Mouse (Mus musculus): ENCODE results near the gene Zhx3. TPM values are rescaled to one million over a fixed set of nuclear protein-coding genes. Genes with fewer than 3 reads are reported as not detected.

The Zhx3 gene
- polyA plus RNA-seq, 1 experiment from 2014 or later, result 5.9 TPM

DNA sequence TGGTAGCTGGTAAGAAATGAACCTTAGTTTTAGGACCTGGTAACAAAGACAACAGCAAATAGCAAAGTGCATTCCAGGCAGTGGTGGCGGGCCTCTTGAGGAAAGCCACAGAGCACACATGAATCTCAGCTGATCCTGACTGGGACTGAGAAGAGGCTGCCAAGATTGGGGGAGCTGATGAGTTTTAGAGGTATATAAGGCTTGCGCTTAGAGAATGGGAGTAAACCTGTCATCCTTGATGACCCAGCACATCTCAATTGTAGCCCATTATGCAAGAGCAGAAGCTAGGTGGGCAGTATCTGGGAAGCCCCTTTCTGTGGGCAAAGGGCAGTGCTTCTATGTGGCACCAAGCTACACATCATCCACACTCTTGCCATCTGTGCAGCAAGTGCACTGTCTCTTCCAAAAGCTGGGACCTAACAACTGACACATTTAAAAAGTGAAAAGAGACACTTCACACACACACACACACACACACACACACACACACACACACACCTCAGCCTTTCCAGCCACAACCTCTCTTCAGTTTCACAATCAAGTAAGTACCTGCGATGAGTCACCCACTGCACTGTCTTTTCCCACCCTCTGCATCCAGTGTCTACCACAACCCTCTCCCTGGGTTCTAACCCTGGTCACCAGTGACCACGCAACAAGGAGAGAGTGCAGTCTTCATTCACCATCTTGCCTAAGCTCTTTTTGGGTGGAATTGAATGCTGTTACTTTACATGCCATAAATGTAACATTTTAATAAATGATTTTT lies 149.0 kb downstream of the Zhx3 start:
- H3K9me3 ChIP-seq (ENCODE audit: control insufficient read depth, low read length), result no peaks in the 10 kb centered on the region
- no peak overlapping the region for H3K27ac ChIP-seq (ENCODE audit: low read length)
- H3K4me2 ChIP-seq (ENCODE audit: low read depth, low read length), result no peak overlapping the region
- ATAC-seq, result no peak
- H3K36me3 ChIP-seq (ENCODE audit: control insufficient read depth, insufficient read depth, low read length), result peaks cover 18% of the 10 kb centered on the region
- WGBS, result 97% methylated on average over 4 of the region's 4 CpGs
- no peak overlapping the region for H3K9ac ChIP-seq (ENCODE audit: low read depth, low read length)
- no peaks in the 10 kb centered on the region for H3K4me1 ChIP-seq (ENCODE audit: control insufficient read depth, insufficient read depth, low read length)
- no peak overlapping the region for H3K4me3 ChIP-seq (ENCODE audit: low read length)
- no peaks in the 10 kb centered on the region for H3K27me3 ChIP-seq (replicated peaks; ENCODE audit: control insufficient read depth, insufficient read depth, low read length)

DNA sequence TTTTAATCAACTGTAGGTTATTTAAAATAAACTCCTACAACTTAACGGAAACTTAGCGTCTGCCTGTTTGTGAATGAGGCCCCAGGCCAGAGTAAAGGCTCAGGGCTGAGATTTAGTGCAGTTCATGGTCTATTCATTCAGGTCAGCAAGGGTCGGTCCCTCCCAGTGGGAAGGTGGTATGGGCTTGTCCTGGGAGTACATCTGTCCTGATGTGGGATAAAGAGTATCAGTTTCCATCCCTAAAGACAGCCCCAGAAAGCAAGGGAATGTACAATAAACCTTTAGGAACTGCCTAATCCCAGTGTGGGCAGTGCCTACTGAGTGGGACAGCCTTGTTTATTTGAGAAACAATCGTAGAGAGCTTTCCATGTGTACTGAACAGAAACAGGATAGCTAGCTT lies 150.1 kb downstream of the Zhx3 start:
- ATAC-seq, result no peak

DNA sequence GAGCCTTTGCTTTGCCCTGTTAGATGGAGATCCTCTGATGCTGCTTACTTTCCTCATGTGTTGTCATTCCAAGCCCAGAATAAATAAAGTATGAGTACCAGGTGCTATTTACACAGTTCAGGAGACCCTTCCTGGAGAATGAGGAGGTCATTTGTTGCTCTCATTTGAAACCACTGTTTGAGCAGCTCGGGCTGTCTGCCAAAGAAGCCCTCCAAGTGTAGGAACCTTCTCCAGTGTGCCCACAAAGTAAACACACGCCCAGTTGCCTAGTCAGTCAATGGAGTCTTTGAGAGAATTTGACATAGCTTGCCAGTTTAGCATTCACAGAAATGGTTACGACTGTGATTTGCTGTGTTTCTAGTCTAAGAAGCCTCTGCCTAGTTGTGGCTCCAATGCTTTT lies 154.0 kb downstream of the Zhx3 start:
- Histone ChIP-seq H3K4me3 (ENCODE audit: low read length) (no peak overlapping the region), H3K27me3 (replicated peaks; ENCODE audit: control insufficient read depth, insufficient read depth, low read length) (no peaks in the 10 kb centered on the region), H3K36me3 (ENCODE audit: control insufficient read depth, insufficient read depth, low read length) (peaks cover 41% of the 10 kb centered on the region), H3K4me2 (ENCODE audit: low read depth, low read length) (no peak overlapping the region), H3K27ac (ENCODE audit: low read length) (no peak overlapping the region), H3K9me3 (ENCODE audit: control insufficient read depth, low read length) (no peaks in the 10 kb centered on the region), H3K9ac (ENCODE audit: low read depth, low read length) (no peak overlapping the region), H3K4me1 (ENCODE audit: control insufficient read depth, insufficient read depth, low read length) (no peaks in the 10 kb centered on the region)
- 79% methylated on average over 3 of the region's 3 CpGs for WGBS
- ATAC-seq, result no peak

More for the DNA sequence above, 150.1 kb downstream of the Zhx3 start:
- Histone ChIP-seq H3K9me3 (ENCODE audit: control insufficient read depth, low read length) (no peaks in the 10 kb centered on the region), H3K27ac (ENCODE audit: low read length) (no peak overlapping the region), H3K36me3 (ENCODE audit: control insufficient read depth, insufficient read depth, low read length) (peaks cover 25% of the 10 kb centered on the region), H3K4me1 (ENCODE audit: control insufficient read depth, insufficient read depth, low read length) (no peaks in the 10 kb centered on the region), H3K27me3 (replicated peaks; ENCODE audit: control insufficient read depth, insufficient read depth, low read length) (no peaks in the 10 kb centered on the region), H3K9ac (ENCODE audit: low read depth, low read length) (no peak overlapping the region), H3K4me2 (ENCODE audit: low read depth, low read length) (no peak overlapping the region), H3K4me3 (ENCODE audit: low read length) (no peak overlapping the region)
- 76% methylated on average over 4 of the region's 4 CpGs for WGBS

DNA sequence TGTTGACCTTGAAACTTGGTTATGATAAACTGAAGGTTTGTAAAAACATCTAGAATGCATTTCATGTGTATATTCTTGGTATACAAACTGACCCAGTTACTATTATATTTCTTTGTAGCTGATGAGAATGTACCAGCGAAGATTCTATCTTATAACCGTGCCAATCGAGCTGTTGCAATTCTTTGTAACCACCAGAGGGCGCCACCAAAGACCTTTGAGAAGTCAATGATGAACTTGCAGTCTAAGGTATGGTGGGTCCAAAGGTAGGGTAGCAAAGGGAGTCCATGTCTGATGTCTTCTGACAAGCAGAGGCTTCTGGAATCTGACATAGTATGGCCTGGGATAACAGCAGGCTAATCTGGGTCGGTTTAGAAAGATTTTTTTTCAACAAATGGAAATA lies 155.5 kb downstream of the Zhx3 start:
- Histone ChIP-seq H3K4me3 (ENCODE audit: low read length) (no peak overlapping the region), H3K36me3 (ENCODE audit: control insufficient read depth, insufficient read depth, low read length) (peaks cover 34% of the 10 kb centered on the region), H3K27ac (ENCODE audit: low read length) (no peak overlapping the region), H3K4me1 (ENCODE audit: control insufficient read depth, insufficient read depth, low read length) (no peaks in the 10 kb centered on the region), H3K4me2 (ENCODE audit: low read depth, low read length) (no peak overlapping the region), H3K27me3 (replicated peaks; ENCODE audit: control insufficient read depth, insufficient read depth, low read length) (no peaks in the 10 kb centered on the region), H3K9ac (ENCODE audit: low read depth, low read length) (no peak overlapping the region), H3K9me3 (ENCODE audit: control insufficient read depth, low read length) (no peaks in the 10 kb centered on the region)
- no peak for ATAC-seq
- 79% methylated on average over 5 of the region's 5 CpGs for WGBS

DNA sequence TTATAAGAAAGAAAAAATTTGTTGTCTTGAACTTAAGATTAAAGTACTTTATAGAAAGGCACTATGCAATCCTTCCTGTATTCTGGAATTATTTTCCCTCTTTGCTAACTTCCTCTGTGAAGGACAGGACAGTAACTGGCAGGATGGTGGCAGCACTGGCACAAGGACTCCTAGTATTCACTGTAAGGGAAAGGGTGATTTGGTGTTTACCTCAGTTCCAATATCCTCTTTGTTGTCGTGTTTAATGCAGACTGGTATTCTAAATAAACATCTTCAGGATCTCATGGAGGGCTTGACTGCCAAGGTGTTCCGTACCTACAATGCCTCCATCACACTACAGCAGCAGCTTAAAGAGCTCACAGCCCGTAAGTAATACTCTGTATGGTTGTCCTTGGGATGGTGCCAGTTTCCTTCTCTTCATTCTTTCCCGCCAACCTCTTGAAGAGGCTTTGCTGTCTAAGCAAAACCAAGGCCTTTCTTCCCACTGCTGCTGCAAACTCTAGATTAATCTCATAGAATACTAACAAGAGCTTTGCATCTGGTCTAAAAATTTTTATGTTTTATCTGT lies 157.3 kb downstream of the Zhx3 start:
- H3K4me1 ChIP-seq (ENCODE audit: control insufficient read depth, insufficient read depth, low read length), result no peaks in the 10 kb centered on the region
- no peak overlapping the region for H3K4me2 ChIP-seq (ENCODE audit: low read depth, low read length)
- no peak overlapping the region for H3K4me3 ChIP-seq (ENCODE audit: low read length)
- H3K27ac ChIP-seq (ENCODE audit: low read length), result no peak overlapping the region
- 77% methylated on average over 4 of the region's 4 CpGs for WGBS
- H3K9ac ChIP-seq (ENCODE audit: low read depth, low read length), result no peak overlapping the region
- H3K9me3 ChIP-seq (ENCODE audit: control insufficient read depth, low read length), result no peaks in the 10 kb centered on the region
- H3K27me3 ChIP-seq (replicated peaks; ENCODE audit: control insufficient read depth, insufficient read depth, low read length), result no peaks in the 10 kb centered on the region
- peaks cover 32% of the 10 kb centered on the region for H3K36me3 ChIP-seq (ENCODE audit: control insufficient read depth, insufficient read depth, low read length)
- no peak for ATAC-seq

GRCm38 (mm10) chr2:160707673-160708072 lies 165.1 kb downstream of the Zhx3 start:
- no peak for ATAC-seq
- Histone ChIP-seq H3K9ac (ENCODE audit: low read depth, low read length) (no peak overlapping the region), H3K4me3 (ENCODE audit: low read length) (no peak overlapping the region), H3K4me1 (ENCODE audit: control insufficient read depth, insufficient read depth, low read length) (no peaks in the 10 kb centered on the region), H3K9me3 (ENCODE audit: control insufficient read depth, low read length) (no peaks in the 10 kb centered on the region), H3K36me3 (ENCODE audit: control insufficient read depth, insufficient read depth, low read length) (peaks cover 13% of the 10 kb centered on the region; the same call in 1 of the 2 replicates), H3K27ac (ENCODE audit: low read length) (no peak overlapping the region), H3K27me3 (replicated peaks; ENCODE audit: control insufficient read depth, insufficient read depth, low read length) (no peaks in the 10 kb centered on the region), H3K4me2 (ENCODE audit: low read depth, low read length) (no peak overlapping the region)
- WGBS, result 94% methylated on average over 3 of the region's 3 CpGs

- Histone ChIP-seq H3K4me3 (ENCODE audit: low read length) (no peak overlapping the region), H3K27ac (ENCODE audit: low read length) (no peak overlapping the region), H3K9ac (ENCODE audit: low read depth, low read length) (no peak overlapping the region), H3K4me1 (ENCODE audit: control insufficient read depth, insufficient read depth, low read length) (no peaks in the 10 kb centered on the region), H3K9me3 (ENCODE audit: control insufficient read depth, low read length) (no peaks in the 10 kb centered on the region), H3K27me3 (replicated peaks; ENCODE audit: control insufficient read depth, insufficient read depth, low read length) (no peaks in the 10 kb centered on the region), H3K4me2 (ENCODE audit: low read depth, low read length) (no peak overlapping the region), H3K36me3 (ENCODE audit: control insufficient read depth, insufficient read depth, low read length) (peaks cover 13% of the 10 kb centered on the region; the same call in 1 of the 2 replicates)
- no peak for ATAC-seq
These were observed 170.0 kb downstream of the Zhx3 start for GRCm38 (mm10) chr2:160702824-160703223.

DNA sequence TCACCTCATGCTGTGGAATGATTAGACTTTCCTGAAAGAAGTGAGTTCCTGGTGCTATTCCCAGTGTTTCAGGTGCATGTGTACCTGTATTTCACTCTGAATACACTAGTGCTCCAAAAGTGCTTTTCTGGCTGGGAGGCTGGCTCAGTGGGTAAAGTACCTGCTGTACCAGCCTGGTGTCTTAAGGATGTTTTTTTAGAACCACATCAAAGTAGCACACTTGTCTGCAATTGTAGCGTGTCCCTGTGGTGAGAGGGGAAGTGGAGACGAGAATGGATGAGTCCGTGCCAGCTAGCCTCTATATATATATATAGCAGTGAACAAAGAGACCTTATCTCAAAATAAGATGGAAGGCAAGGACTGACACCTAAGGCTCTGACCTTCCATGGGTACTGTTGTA lies 171.2 kb downstream of the Zhx3 start:
- Histone ChIP-seq H3K27me3 (replicated peaks; ENCODE audit: control insufficient read depth, insufficient read depth, low read length) (no peaks in the 10 kb centered on the region), H3K9ac (ENCODE audit: low read depth, low read length) (no peak overlapping the region), H3K4me1 (ENCODE audit: control insufficient read depth, insufficient read depth, low read length) (no peaks in the 10 kb centered on the region), H3K9me3 (ENCODE audit: control insufficient read depth, low read length) (no peaks in the 10 kb centered on the region), H3K27ac (ENCODE audit: low read length) (no peak overlapping the region), H3K4me2 (ENCODE audit: low read depth, low read length) (no peak overlapping the region), H3K36me3 (ENCODE audit: control insufficient read depth, insufficient read depth, low read length) (peaks cover 11% of the 10 kb centered on the region; the same call in 1 of the 2 replicates), H3K4me3 (ENCODE audit: low read length) (no peak overlapping the region)
- WGBS, result 90% methylated on average over 3 of the region's 3 CpGs
- ATAC-seq, result no peak

- no peak overlapping the region for H3K4me3 ChIP-seq (ENCODE audit: low read length)
- H3K36me3 ChIP-seq (ENCODE audit: control insufficient read depth, insufficient read depth, low read length), result peaks cover 10% of the 10 kb centered on the region; the same call in 1 of the 2 replicates
- no peak overlapping the region for H3K9ac ChIP-seq (ENCODE audit: low read depth, low read length)
- peak overlapping the region; percentile 59; the same call in 1 of the 2 replicates for H3K27ac ChIP-seq (ENCODE audit: low read length)
- H3K27me3 ChIP-seq (replicated peaks; ENCODE audit: control insufficient read depth, insufficient read depth, low read length), result no peaks in the 10 kb centered on the region
- no peaks in the 10 kb centered on the region for H3K4me1 ChIP-seq (ENCODE audit: control insufficient read depth, insufficient read depth, low read length)
- no peaks in the 10 kb centered on the region for H3K9me3 ChIP-seq (ENCODE audit: control insufficient read depth, low read length)
- 57% methylated on average over 5 of the region's 5 CpGs for WGBS
- H3K4me2 ChIP-seq (ENCODE audit: low read depth, low read length), result no peak overlapping the region
- ATAC-seq, result peak; percentile 94
These were observed 172.5 kb downstream of the Zhx3 start for GRCm38 (mm10) chr2:160700271-160700670.

Measured in intestine, embryonic 16.5 days (tissue).